Mouse (Mus musculus): Measurements from ENCODE around the gene Trpm3. TPM values are rescaled to one million over a fixed set of nuclear protein-coding genes. Genes with fewer than 3 reads are reported as not detected.

The Trpm3 gene
- polyA plus RNA-seq, 1 experiment from 2014 or later = 1.8 TPM

- no peaks in the 10 kb centered on the region for H3K9me3 ChIP-seq (replicated peaks; ENCODE audit: control insufficient read depth, low read length)
- no peaks in the 10 kb centered on the region for H3K36me3 ChIP-seq (ENCODE audit: control insufficient read depth, insufficient read depth, low read length)
- WGBS (ENCODE audit: insufficient replicate concordance) = 71% methylated on average over 11 of the region's 11 CpGs
- no peak overlapping the region for H3K9ac ChIP-seq (ENCODE audit: low read depth, low read length)
- no peak overlapping the region for H3K4me3 ChIP-seq (ENCODE audit: low read depth, low read length)
- H3K4me2 ChIP-seq = no peak overlapping the region
- ATAC-seq (replicated peaks; ENCODE audit: insufficient number of reproducible peaks, low FRiP score, low TSS enrichment) = no peak
- H3K27me3 ChIP-seq (ENCODE audit: control insufficient read depth, insufficient read depth, low read length) = no peaks in the 10 kb centered on the region
- no peak overlapping the region for H3K27ac ChIP-seq (ENCODE audit: low read depth, low read length)
- no peaks in the 10 kb centered on the region for H3K4me1 ChIP-seq (ENCODE audit: control insufficient read depth, insufficient read depth, low read length)
Observed at GRCm38 (mm10) chr19:22572396-22572795, 433.6 kb downstream of the Trpm3 start.

DNA sequence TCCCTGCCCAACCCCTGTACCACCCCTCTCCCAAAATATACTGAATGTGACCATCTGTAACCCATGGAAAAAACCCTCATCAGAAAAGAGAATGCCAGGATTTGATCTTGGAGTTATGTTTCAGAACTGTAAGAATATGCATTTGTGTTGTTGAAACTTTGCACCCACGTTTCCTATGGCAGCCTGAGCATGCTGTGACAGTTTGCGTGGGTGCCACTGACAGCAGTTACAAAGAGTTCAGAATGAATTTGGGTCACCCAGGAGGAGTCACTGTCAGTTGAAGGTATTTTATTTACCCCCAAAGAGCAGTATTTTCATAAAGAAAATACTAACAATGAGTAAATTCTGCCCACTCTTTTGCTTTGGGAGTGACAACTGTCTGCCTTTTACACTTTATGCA lies 434.0 kb downstream of the Trpm3 start:
- H3K36me3 ChIP-seq (ENCODE audit: control insufficient read depth, insufficient read depth, low read length) = no peaks in the 10 kb centered on the region
- H3K9me3 ChIP-seq (replicated peaks; ENCODE audit: control insufficient read depth, low read length) = no peaks in the 10 kb centered on the region
- H3K4me2 ChIP-seq = no peak overlapping the region
- no peak overlapping the region for H3K4me3 ChIP-seq (ENCODE audit: low read depth, low read length)
- no peak for ATAC-seq (replicated peaks; ENCODE audit: insufficient number of reproducible peaks, low FRiP score, low TSS enrichment)
- no peak overlapping the region for H3K27ac ChIP-seq (ENCODE audit: low read depth, low read length)
- H3K27me3 ChIP-seq (ENCODE audit: control insufficient read depth, insufficient read depth, low read length) = no peaks in the 10 kb centered on the region
- 70% methylated on average over 2 of the region's 2 CpGs for WGBS (ENCODE audit: insufficient replicate concordance)
- H3K9ac ChIP-seq (ENCODE audit: low read depth, low read length) = no peak overlapping the region
- no peaks in the 10 kb centered on the region for H3K4me1 ChIP-seq (ENCODE audit: control insufficient read depth, insufficient read depth, low read length)

- no peak overlapping the region for H3K27ac ChIP-seq (ENCODE audit: low read depth, low read length)
- no peak overlapping the region for H3K9ac ChIP-seq (ENCODE audit: low read depth, low read length)
- H3K27me3 ChIP-seq (ENCODE audit: control insufficient read depth, insufficient read depth, low read length) = no peaks in the 10 kb centered on the region
- no peaks in the 10 kb centered on the region for H3K4me1 ChIP-seq (ENCODE audit: control insufficient read depth, insufficient read depth, low read length)
- no peaks in the 10 kb centered on the region for H3K36me3 ChIP-seq (ENCODE audit: control insufficient read depth, insufficient read depth, low read length)
- ATAC-seq (replicated peaks; ENCODE audit: insufficient number of reproducible peaks, low FRiP score, low TSS enrichment) = no peak
- WGBS (ENCODE audit: insufficient replicate concordance) = 80% methylated on average over 4 of the region's 4 CpGs
- H3K4me2 ChIP-seq = no peak overlapping the region
- no peaks in the 10 kb centered on the region for H3K9me3 ChIP-seq (replicated peaks; ENCODE audit: control insufficient read depth, low read length)
- H3K4me3 ChIP-seq (ENCODE audit: low read depth, low read length) = no peak overlapping the region
Observed at GRCm38 (mm10) chr19:22582120-22582745, 443.4 kb downstream of the Trpm3 start.

- Histone ChIP-seq H3K9ac (ENCODE audit: low read depth, low read length) (no peak overlapping the region), H3K27ac (ENCODE audit: low read depth, low read length) (no peak overlapping the region), H3K4me3 (ENCODE audit: low read depth, low read length) (no peak overlapping the region), H3K36me3 (ENCODE audit: control insufficient read depth, insufficient read depth, low read length) (no peaks in the 10 kb centered on the region), H3K4me1 (ENCODE audit: control insufficient read depth, insufficient read depth, low read length) (peaks cover 15% of the 10 kb centered on the region; the same call in 1 of the 2 replicates), H3K4me2 (no peak overlapping the region), H3K27me3 (ENCODE audit: control insufficient read depth, insufficient read depth, low read length) (no peaks in the 10 kb centered on the region), H3K9me3 (replicated peaks; ENCODE audit: control insufficient read depth, low read length) (no peaks in the 10 kb centered on the region)
- WGBS (ENCODE audit: insufficient replicate concordance) = 82% methylated on average over 3 of the region's 3 CpGs
- ATAC-seq (replicated peaks; ENCODE audit: insufficient number of reproducible peaks, low FRiP score, low TSS enrichment) = no peak
Observed at GRCm38 (mm10) chr19:22594492-22594891, 455.6 kb downstream of the Trpm3 start.

GRCm38 (mm10) chr19:22595246-22595645 lies 456.4 kb downstream of the Trpm3 start:
- Histone ChIP-seq H3K4me3 (ENCODE audit: low read depth, low read length) (no peak overlapping the region), H3K4me2 (no peak overlapping the region), H3K9ac (ENCODE audit: low read depth, low read length) (no peak overlapping the region), H3K27ac (ENCODE audit: low read depth, low read length) (no peak overlapping the region), H3K9me3 (replicated peaks; ENCODE audit: control insufficient read depth, low read length) (no peaks in the 10 kb centered on the region), H3K4me1 (ENCODE audit: control insufficient read depth, insufficient read depth, low read length) (peaks cover 12% of the 10 kb centered on the region; the same call in 1 of the 2 replicates), H3K27me3 (ENCODE audit: control insufficient read depth, insufficient read depth, low read length) (no peaks in the 10 kb centered on the region), H3K36me3 (ENCODE audit: control insufficient read depth, insufficient read depth, low read length) (no peaks in the 10 kb centered on the region)
- ATAC-seq (replicated peaks; ENCODE audit: insufficient number of reproducible peaks, low FRiP score, low TSS enrichment) = no peak
- WGBS (ENCODE audit: insufficient replicate concordance) = 47% methylated on average over 2 of the region's 2 CpGs

- Histone ChIP-seq H3K4me2 (no peak overlapping the region), H3K9me3 (replicated peaks; ENCODE audit: control insufficient read depth, low read length) (no peaks in the 10 kb centered on the region), H3K36me3 (ENCODE audit: control insufficient read depth, insufficient read depth, low read length) (no peaks in the 10 kb centered on the region), H3K27ac (ENCODE audit: low read depth, low read length) (no peak overlapping the region), H3K4me3 (ENCODE audit: low read depth, low read length) (no peak overlapping the region), H3K9ac (ENCODE audit: low read depth, low read length) (no peak overlapping the region), H3K27me3 (ENCODE audit: control insufficient read depth, insufficient read depth, low read length) (no peaks in the 10 kb centered on the region), H3K4me1 (ENCODE audit: control insufficient read depth, insufficient read depth, low read length) (peaks cover 12% of the 10 kb centered on the region; the same call in 1 of the 2 replicates)
- 17% methylated on average over 3 of the region's 3 CpGs for WGBS (ENCODE audit: insufficient replicate concordance)
- no peak for ATAC-seq (replicated peaks; ENCODE audit: insufficient number of reproducible peaks, low FRiP score, low TSS enrichment)
Observed at GRCm38 (mm10) chr19:22596715-22597114, 457.9 kb downstream of the Trpm3 start.

GRCm38 (mm10) chr19:22604322-22604721 lies 465.5 kb downstream of the Trpm3 start:
- ATAC-seq (replicated peaks; ENCODE audit: insufficient number of reproducible peaks, low FRiP score, low TSS enrichment) = no peak
- Histone ChIP-seq H3K9me3 (replicated peaks; ENCODE audit: control insufficient read depth, low read length) (no peaks in the 10 kb centered on the region), H3K4me3 (ENCODE audit: low read depth, low read length) (no peak overlapping the region), H3K27me3 (ENCODE audit: control insufficient read depth, insufficient read depth, low read length) (no peaks in the 10 kb centered on the region), H3K4me1 (ENCODE audit: control insufficient read depth, insufficient read depth, low read length) (no peaks in the 10 kb centered on the region), H3K36me3 (ENCODE audit: control insufficient read depth, insufficient read depth, low read length) (no peaks in the 10 kb centered on the region), H3K4me2 (no peak overlapping the region), H3K9ac (ENCODE audit: low read depth, low read length) (no peak overlapping the region), H3K27ac (ENCODE audit: low read depth, low read length) (no peak overlapping the region)
- WGBS (ENCODE audit: insufficient replicate concordance) = 27% methylated on average over 4 of the region's 4 CpGs

DNA sequence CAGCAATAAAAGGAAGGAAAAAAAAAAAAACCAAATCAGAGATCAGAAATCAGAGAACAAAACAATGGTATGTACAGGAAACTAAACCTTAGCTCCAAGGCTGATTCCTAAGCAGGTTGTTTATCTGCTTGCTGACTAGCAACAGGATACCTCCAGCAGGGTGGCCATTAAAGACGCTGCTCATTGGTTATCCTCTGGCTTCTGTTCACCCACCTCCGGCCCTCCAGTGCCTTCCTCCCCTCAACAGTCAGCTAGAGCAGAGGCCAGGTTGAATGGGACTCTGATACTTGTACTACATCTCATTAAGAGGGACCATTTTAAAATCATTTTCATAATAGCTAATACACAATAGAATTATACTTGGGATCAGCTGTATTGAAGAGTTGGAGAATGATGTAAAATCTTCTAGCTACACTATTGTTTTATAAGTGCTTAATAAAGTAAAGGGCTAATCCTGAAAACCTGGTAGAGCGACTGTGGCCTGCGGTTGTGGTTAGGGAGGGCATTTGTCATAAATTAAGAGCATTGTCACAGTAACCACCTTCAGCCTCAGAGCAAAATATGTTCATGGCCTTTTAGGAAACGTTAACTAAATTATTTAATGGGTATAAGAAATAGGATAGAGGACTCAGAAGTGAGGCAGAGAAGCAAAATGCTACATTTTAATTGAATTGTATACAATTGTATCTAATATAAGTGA lies 469.3 kb downstream of the Trpm3 start:
- no peaks in the 10 kb centered on the region for H3K36me3 ChIP-seq (ENCODE audit: control insufficient read depth, insufficient read depth, low read length)
- 70% methylated on average over 5 of the region's 5 CpGs for WGBS (ENCODE audit: insufficient replicate concordance)

DNA sequence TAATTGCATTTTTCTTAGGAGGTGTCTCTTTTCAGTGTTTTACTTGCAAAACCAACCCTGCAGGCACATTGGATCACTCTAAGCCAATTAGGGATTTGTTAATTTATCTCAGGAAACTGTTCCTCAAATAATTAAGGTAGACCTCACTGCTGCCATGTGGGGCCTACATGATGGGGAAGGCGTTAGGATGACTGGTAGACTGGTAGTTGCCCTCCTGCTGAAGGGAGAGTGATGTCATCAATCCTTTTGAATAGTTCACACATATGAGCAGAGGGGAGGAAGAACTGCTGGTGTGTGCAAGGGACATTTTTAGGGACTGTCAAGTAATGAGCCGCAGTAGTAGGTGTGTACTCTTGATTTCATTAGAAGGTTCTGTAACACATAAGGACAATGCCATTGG lies 472.8 kb downstream of the Trpm3 start:
- no peaks in the 10 kb centered on the region for H3K4me1 ChIP-seq (ENCODE audit: control insufficient read depth, insufficient read depth, low read length)
- no peaks in the 10 kb centered on the region for H3K9me3 ChIP-seq (replicated peaks; ENCODE audit: control insufficient read depth, low read length)
- ATAC-seq (replicated peaks; ENCODE audit: insufficient number of reproducible peaks, low FRiP score, low TSS enrichment) = no peak
- no peak overlapping the region for H3K9ac ChIP-seq (ENCODE audit: low read depth, low read length)
- H3K27me3 ChIP-seq (ENCODE audit: control insufficient read depth, insufficient read depth, low read length) = no peaks in the 10 kb centered on the region
- no peaks in the 10 kb centered on the region for H3K36me3 ChIP-seq (ENCODE audit: control insufficient read depth, insufficient read depth, low read length)
- WGBS (ENCODE audit: insufficient replicate concordance) = 82% methylated on average over 2 of the region's 2 CpGs
- no peak overlapping the region for H3K4me3 ChIP-seq (ENCODE audit: low read depth, low read length)
- no peak overlapping the region for H3K27ac ChIP-seq (ENCODE audit: low read depth, low read length)
- no peak overlapping the region for H3K4me2 ChIP-seq

More for the DNA sequence above, 469.3 kb downstream of the Trpm3 start:
- no peak for ATAC-seq (replicated peaks; ENCODE audit: insufficient number of reproducible peaks, low FRiP score, low TSS enrichment)
- no peaks in the 10 kb centered on the region for H3K9me3 ChIP-seq (replicated peaks; ENCODE audit: control insufficient read depth, low read length)
- H3K27ac ChIP-seq (ENCODE audit: low read depth, low read length) = no peak overlapping the region
- no peaks in the 10 kb centered on the region for H3K27me3 ChIP-seq (ENCODE audit: control insufficient read depth, insufficient read depth, low read length)
- H3K9ac ChIP-seq (ENCODE audit: low read depth, low read length) = no peak overlapping the region
- no peak overlapping the region for H3K4me2 ChIP-seq
- H3K4me3 ChIP-seq (ENCODE audit: low read depth, low read length) = no peak overlapping the region
- no peaks in the 10 kb centered on the region for H3K4me1 ChIP-seq (ENCODE audit: control insufficient read depth, insufficient read depth, low read length)
